ENCODE assay signal across 14 mouse cellular contexts in genomic region chr2:140169057-140169456, GRCm38 (mm10). TPM values are rescaled to one million over a fixed set of nuclear protein-coding genes. Genes with fewer than 3 reads are reported as not detected.
DNase-seq lines count a peak whose midpoint lies in the region; ATAC-seq and TF ChIP-seq lines count a peak whose summit lies in the region.
"Had no signal": no experiment of that assay in that cellular context is flagged by ENCODE, and none has a peak within 500 bp of the region (broad histone marks: within the 10 kb centered on the region; RNA-seq: fewer than 3 reads in every experiment).

No protein-coding gene starts in this region.

- no peak overlapping the region for H3K4me3 ChIP-seq in intestine, postnatal 0 days (ENCODE audit: low read depth, low read length)
- H3K4me3 ChIP-seq in intestine, embryonic 15.5 days (replicated peaks) = no peak overlapping the region
- H3K4me3 ChIP-seq in C2C12 (ENCODE audit: insufficient read depth, poor library complexity, severe bottlenecking) (peak overlapping the region; percentile 98), ES-Bruce4 (ENCODE audit: low read depth, low read length) (no peak overlapping the region)
- H3K4me3 ChIP-seq in limb, embryonic 13.5 days = no peak overlapping the region

- no peak for TF ChIP-seq POLR2A in ES-Bruce4 (IDR thresholded peaks at IDR 0.05; ENCODE audit: insufficient read depth, low read length)

- no peaks in the 10 kb centered on the region for H3K27me3 ChIP-seq in intestine, postnatal 0 days (replicated peaks; ENCODE audit: control insufficient read depth, insufficient read depth, low read length)
- no peaks in the 10 kb centered on the region for H3K27me3 ChIP-seq in intestine, embryonic 15.5 days (replicated peaks)
- H3K27me3 ChIP-seq in C2C12 (ENCODE audit: control insufficient read depth, insufficient read depth, insufficient read length) (no peaks in the 10 kb centered on the region), ES-Bruce4 (ENCODE audit: control insufficient read depth, insufficient read depth, low read length, poor library complexity, severe bottlenecking) (no peaks in the 10 kb centered on the region)
- H3K27me3 ChIP-seq in limb, embryonic 13.5 days = no peaks in the 10 kb centered on the region

- peak overlapping the region; percentile 79; the same call in 1 of the 2 replicates for H3K4me2 ChIP-seq in intestine, postnatal 0 days (replicated peaks; ENCODE audit: low read depth)
- H3K4me2 ChIP-seq in intestine, embryonic 15.5 days (replicated peaks) = no peak overlapping the region
- peak overlapping the region; percentile 88 for H3K4me2 ChIP-seq in limb, embryonic 13.5 days (replicated peaks)

- no peak for ATAC-seq in intestine, postnatal 0 days
- ATAC-seq in intestine, embryonic 15.5 days = no peak
- ATAC-seq in limb, embryonic 13.5 days (ENCODE audit: low FRiP score, low read depth) = no peak

- peaks cover 16% of the 10 kb centered on the region for H3K36me3 ChIP-seq in intestine, postnatal 0 days (ENCODE audit: control insufficient read depth, insufficient read depth)
- H3K36me3 ChIP-seq in intestine, embryonic 15.5 days = 0 out of 2 replicates have a peak, but pooled peaks cover 2% of the 10 kb centered on the region
- peaks cover 46% of the 10 kb centered on the region for H3K36me3 ChIP-seq in C2C12 (ENCODE audit: control insufficient read depth, insufficient read depth)
- H3K36me3 ChIP-seq in ES-Bruce4 (ENCODE audit: control insufficient read depth, insufficient read depth, low read length, poor library complexity, severe bottlenecking) = peaks cover 21% of the 10 kb centered on the region
- peaks cover 29% of the 10 kb centered on the region for H3K36me3 ChIP-seq in limb, embryonic 13.5 days

- H3K79me3 ChIP-seq in C2C12 (ENCODE audit: low read depth) = peaks cover 58% of the 10 kb centered on the region

- 73% methylated on average over 1 of the region's 1 CpGs for WGBS in intestine, postnatal 0 days
- WGBS in intestine, embryonic 15.5 days = 76% methylated on average over 1 of the region's 1 CpGs
- 74% methylated on average over 1 of the region's 1 CpGs for WGBS in limb, embryonic 13.5 days

- TF ChIP-seq CTCF in intestine, postnatal 0 days (IDR thresholded peaks at IDR 0.05; ENCODE audit: low read depth) = no peak
- no peak for TF ChIP-seq CTCF in C2C12 (IDR thresholded peaks at IDR 0.05; ENCODE audit: control insufficient read depth, insufficient read depth, insufficient read length)
- no peak for TF ChIP-seq CTCF in ES-Bruce4 (IDR thresholded peaks at IDR 0.05; ENCODE audit: low read depth, low read length)

- peaks cover 86% of the 10 kb centered on the region for H3K79me2 ChIP-seq in C2C12 (ENCODE audit: control insufficient read depth, insufficient read depth)

- no peak for TF ChIP-seq EP300 in ES-Bruce4 (IDR thresholded peaks at IDR 0.05; ENCODE audit: insufficient read depth, low read depth, low read length)

- no peak overlapping the region for H3K9ac ChIP-seq in intestine, postnatal 0 days (ENCODE audit: low read depth, low read length)
- H3K9ac ChIP-seq in intestine, embryonic 15.5 days = no peak overlapping the region
- peak overlapping the region; percentile 79; the same call in 1 of the 2 replicates for H3K9ac ChIP-seq in ES-Bruce4 (ENCODE audit: low read depth, poor library complexity, severe bottlenecking)
- H3K9ac ChIP-seq in limb, embryonic 13.5 days = no peak overlapping the region

- no peaks in the 10 kb centered on the region for H3K9me3 ChIP-seq in intestine, postnatal 0 days (ENCODE audit: control insufficient read depth)
- no peaks in the 10 kb centered on the region for H3K9me3 ChIP-seq in intestine, embryonic 15.5 days
- H3K9me3 ChIP-seq in ES-Bruce4 (replicated peaks; ENCODE audit: control insufficient read depth, insufficient read depth, low read length, poor library complexity, severe bottlenecking) = no peaks in the 10 kb centered on the region
- no peaks in the 10 kb centered on the region for H3K9me3 ChIP-seq in limb, embryonic 13.5 days

- H3ac ChIP-seq in C2C12 (ENCODE audit: control insufficient read depth, insufficient read length, low read depth) = no peak overlapping the region

- DNase-seq in Muller cell, postnatal 12 days (ENCODE audit: inconsistent ontology term) = no peak
- DNase-seq in gastrocnemius, postnatal 25 days = no peak
- DNase-seq: cerebellum, postnatal 10 days; kidney, adult 11 months had no signal

- H3K27ac ChIP-seq in intestine, postnatal 0 days (ENCODE audit: low read depth, low read length) = no peak overlapping the region
- H3K27ac ChIP-seq in intestine, embryonic 15.5 days = no peak overlapping the region
- H3K27ac ChIP-seq in ES-Bruce4 (ENCODE audit: insufficient read depth, low read length) = no peak overlapping the region
- H3K27ac ChIP-seq in limb, embryonic 13.5 days = no peak overlapping the region
- H3K27ac ChIP-seq: left cerebral cortex, adult 2 months had no signal

- H3K4me1 ChIP-seq in intestine, postnatal 0 days (replicated peaks; ENCODE audit: control insufficient read depth, insufficient read depth, low read length) = no peaks in the 10 kb centered on the region
- H3K4me1 ChIP-seq in intestine, embryonic 15.5 days (replicated peaks) = peaks cover 6% of the 10 kb centered on the region; the same call in 1 of the 2 replicates
- H3K4me1 ChIP-seq in ES-Bruce4 (ENCODE audit: control insufficient read depth, insufficient read depth, low read length) = no peaks in the 10 kb centered on the region
- peaks cover 20% of the 10 kb centered on the region for H3K4me1 ChIP-seq in limb, embryonic 13.5 days

TF ChIP-seq in C2C12, 6 proteins besides CTCF, POLR2A, EP300 and RAD21:
- TF ChIP-seq USF1 (IDR thresholded peaks at IDR 0.05; ENCODE audit: low read depth) (no peak), MAX (IDR thresholded peaks at IDR 0.05) (no peak), MYOD1 (IDR thresholded peaks at IDR 0.05; ENCODE audit: control insufficient read depth, insufficient read length, low read depth) (no peak), CEBPB (IDR thresholded peaks at IDR 0.05; ENCODE audit: low read depth) (no peak), FOSL1 (IDR thresholded peaks at IDR 0.05; ENCODE audit: insufficient read depth, low read length, poor library complexity, severe bottlenecking) (no peak), MYOG (IDR thresholded peaks at IDR 0.05; ENCODE audit: control insufficient read depth, extremely low read depth, insufficient read length) (no peak)

RNA-seq across cellular contexts. Expression of gene Esf1, which starts 1.3 kb away (rescaled TPM):
- polyA plus RNA-seq in intestine, postnatal 0 days (2015; fragmentation: Nextera tagmentation; extraction: Ambion mirVana) = 12.0 and 15.5 TPM in 2 replicates
- 23.0 and 26.7 TPM in 2 replicates for polyA plus RNA-seq in intestine, embryonic 15.5 days (2015; fragmentation: Nextera tagmentation; extraction: Ambion mirVana)
- polyA plus RNA-seq in C2C12 (2012; fragmentation: generic; extraction: Trizol) = 5.0 TPM
- polyA plus RNA-seq in ES-Bruce4 (2011; ENCODE audit: insufficient read depth, insufficient read length, low read depth, missing spikeins) = 61.0 and 65.2 TPM in 2 replicates
- polyA plus RNA-seq in limb, embryonic 13.5 days (2015; fragmentation: Nextera tagmentation; extraction: Ambion mirVana) = 27.3 and 30.3 TPM in 2 replicates
- total RNA-seq in gastrocnemius, postnatal 25 days (2021) = 10 to 100 TPM; 10.8 to 11.7 TPM

RNA-seq across cellular contexts. Expression of gene Ndufaf5, which starts 1.4 kb away (rescaled TPM):
- polyA plus RNA-seq in intestine, postnatal 0 days (2015; fragmentation: Nextera tagmentation; extraction: Ambion mirVana) = 12.8 and 13.3 TPM in 2 replicates
- 26.5 and 27.6 TPM in 2 replicates for polyA plus RNA-seq in intestine, embryonic 15.5 days (2015; fragmentation: Nextera tagmentation; extraction: Ambion mirVana)
- 18.9 TPM for polyA plus RNA-seq in C2C12 (2012; fragmentation: generic; extraction: Trizol)
- polyA plus RNA-seq in ES-Bruce4 (2011; ENCODE audit: insufficient read depth, insufficient read length, low read depth, missing spikeins) = 14.9 and 20.5 TPM in 2 replicates
- polyA plus RNA-seq in limb, embryonic 13.5 days (2015; fragmentation: Nextera tagmentation; extraction: Ambion mirVana) = 29.1 and 32.1 TPM in 2 replicates
- total RNA-seq in gastrocnemius, postnatal 25 days (2021) = 10 to 100 TPM; 37.5 to 41.7 TPM

RNA-seq across cellular contexts. Expression of gene Gm17374, which starts 17.2 kb away (rescaled TPM):
- polyA plus RNA-seq in intestine, postnatal 0 days (2015; fragmentation: Nextera tagmentation; extraction: Ambion mirVana) = not detected in 2 replicates
- not detected in 2 replicates for polyA plus RNA-seq in intestine, embryonic 15.5 days (2015; fragmentation: Nextera tagmentation; extraction: Ambion mirVana)
- not detected for polyA plus RNA-seq in C2C12 (2012; fragmentation: generic; extraction: Trizol)
- polyA plus RNA-seq in ES-Bruce4 (2011; ENCODE audit: insufficient read depth, insufficient read length, low read depth, missing spikeins) = not detected in 2 replicates
- not detected in 2 replicates for polyA plus RNA-seq in limb, embryonic 13.5 days (2015; fragmentation: Nextera tagmentation; extraction: Ambion mirVana)
- total RNA-seq in gastrocnemius, postnatal 25 days (2021) = not detected
- total RNA-seq: left cerebral cortex, adult 2 months; MEL had no signal
- polyA plus RNA-seq: heart, embryonic 16.5 days; spleen, adult 2 months; testis, adult 2 months had no signal
